Mouse (Mus musculus): Measurements from ENCODE around the gene Ppp1r12c. TPM values are rescaled to one million over a fixed set of nuclear protein-coding genes. Genes with fewer than 3 reads are reported as not detected.

Ppp1r12c gene
- polyA plus RNA-seq, 1 experiment from 2014 or later, result 52.4 TPM

DNA sequence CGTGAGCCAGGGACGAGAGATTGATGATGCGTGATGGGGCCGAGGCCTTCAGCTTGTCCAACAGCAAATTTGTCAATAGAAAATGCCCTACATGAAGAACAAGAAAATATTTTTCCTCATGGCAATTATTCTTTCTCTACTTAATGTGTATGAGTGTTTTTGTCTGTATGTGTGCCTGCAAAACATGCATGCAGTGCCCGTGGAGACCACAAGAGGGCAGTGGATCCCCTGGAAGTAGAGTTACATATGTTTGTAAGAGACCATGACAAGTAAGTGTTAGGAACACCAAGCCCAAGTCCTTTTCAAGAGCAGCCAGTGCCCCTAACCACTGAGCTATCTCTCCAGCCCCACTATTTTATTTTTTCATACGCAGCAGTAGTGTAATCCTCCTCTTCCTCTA lies 69.9 kb downstream of the Ppp1r12c start:
- Histone ChIP-seq H3K4me2 (ENCODE audit: low read depth, low read length) (no peak overlapping the region), H3K4me3 (ENCODE audit: low read depth, low read length) (no peak overlapping the region), H3K27me3 (ENCODE audit: control insufficient read depth, insufficient read depth, low read length) (no peaks in the 10 kb centered on the region), H3K4me1 (ENCODE audit: control insufficient read depth, insufficient read depth, low read length) (no peaks in the 10 kb centered on the region), H3K9ac (replicated peaks; ENCODE audit: low read depth, low read length) (no peak overlapping the region), H3K36me3 (ENCODE audit: control insufficient read depth, insufficient read depth, low read length) (peaks cover 31% of the 10 kb centered on the region), H3K27ac (ENCODE audit: low read depth, low read length) (no peak overlapping the region), H3K9me3 (ENCODE audit: control insufficient read depth, low read length) (no peaks in the 10 kb centered on the region)
- ATAC-seq (ENCODE audit: low read depth), result no peak
- 80% methylated on average over 6 of the region's 6 CpGs for WGBS

Small RNAs within 50 kb of the gene (microRNA-seq; reads per million reads assigned to microRNA genes)
- not detected for gene Gm24605

Other genes with a start within 250 kb of the Ppp1r12c start
- not detected in 2 replicates for gene Ncr1, start 164.0 kb downstream of the Ppp1r12c start, polyA plus RNA-seq (2014; fragmentation: Nextera tagmentation; extraction: Ambion mirVana)
- not detected in 2 replicates for gene Gp6, start 103.9 kb downstream of the Ppp1r12c start, polyA plus RNA-seq (2014; fragmentation: Nextera tagmentation; extraction: Ambion mirVana)
- 43.7 and 44.6 TPM in 2 replicates for gene Rdh13, start 56.0 kb downstream of the Ppp1r12c start, polyA plus RNA-seq (2014; fragmentation: Nextera tagmentation; extraction: Ambion mirVana)
- 5.9 and 6.9 TPM in 2 replicates for gene Eps8l1, start 41.0 kb downstream of the Ppp1r12c start, polyA plus RNA-seq (2014; fragmentation: Nextera tagmentation; extraction: Ambion mirVana)
- gene Tnnt1, start 14.7 kb upstream of the Ppp1r12c start, polyA plus RNA-seq (2014; fragmentation: Nextera tagmentation; extraction: Ambion mirVana), result 2.8 and 4.9 TPM in 2 replicates
- 0.84 and 2.0 TPM in 2 replicates for gene Tnni3, start 22.5 kb upstream of the Ppp1r12c start, polyA plus RNA-seq (2014; fragmentation: Nextera tagmentation; extraction: Ambion mirVana)
- gene Dnaaf3, start 30.8 kb upstream of the Ppp1r12c start, polyA plus RNA-seq (2014; fragmentation: Nextera tagmentation; extraction: Ambion mirVana), result 0.66 and 0.91 TPM in 2 replicates
- gene Syt5, start 45.9 kb upstream of the Ppp1r12c start, polyA plus RNA-seq (2014; fragmentation: Nextera tagmentation; extraction: Ambion mirVana), result 71.5 and 79.9 TPM in 2 replicates
- 0.20 and 0.22 TPM in 2 replicates for gene Ptprh, start 102.4 kb upstream of the Ppp1r12c start, polyA plus RNA-seq (2014; fragmentation: Nextera tagmentation; extraction: Ambion mirVana)
- gene Tmem86b, start 129.7 kb upstream of the Ppp1r12c start, polyA plus RNA-seq (2014; fragmentation: Nextera tagmentation; extraction: Ambion mirVana), result 3.3 and 3.4 TPM in 2 replicates
- gene Ppp6r1, start 157.3 kb upstream of the Ppp1r12c start, polyA plus RNA-seq (2014; fragmentation: Nextera tagmentation; extraction: Ambion mirVana), result 6.1 and 10.9 TPM in 2 replicates
- 141 and 143 TPM in 2 replicates for gene Hspbp1, start 183.4 kb upstream of the Ppp1r12c start, polyA plus RNA-seq (2014; fragmentation: Nextera tagmentation; extraction: Ambion mirVana)
- 10.1 and 12.9 TPM in 2 replicates for gene Brsk1, start 188.9 kb upstream of the Ppp1r12c start, polyA plus RNA-seq (2014; fragmentation: Nextera tagmentation; extraction: Ambion mirVana)
- 0.19 TPM in 2 replicates for gene Tmem150b, start 223.6 kb upstream of the Ppp1r12c start, polyA plus RNA-seq (2014; fragmentation: Nextera tagmentation; extraction: Ambion mirVana)
- 50.9 and 64.8 TPM in 2 replicates for gene Kmt5c, start 238.4 kb upstream of the Ppp1r12c start, polyA plus RNA-seq (2014; fragmentation: Nextera tagmentation; extraction: Ambion mirVana)